ENCODE assay signal across 21 mouse cellular contexts in genomic region chr17:51631574-51631973, GRCm38 (mm10).
DNase-seq lines count a peak whose midpoint lies in the region; ATAC-seq lines count a peak whose summit lies in the region.
"Had no signal": no experiment of that assay in that cellular context is flagged by ENCODE, and none has a peak within 500 bp of the region (broad histone marks: within the 10 kb centered on the region; RNA-seq: fewer than 3 reads in every experiment).

No protein-coding gene starts in this region.

- no peak overlapping the region for H3K4me2 ChIP-seq in kidney, embryonic 16.5 days (replicated peaks; ENCODE audit: low read depth, low read length)
- no peak overlapping the region for H3K4me2 ChIP-seq in midbrain, embryonic 14.5 days (ENCODE audit: low read length)
- H3K4me2 ChIP-seq in midbrain, embryonic 16.5 days (ENCODE audit: low read length) = no peak overlapping the region
- H3K4me2 ChIP-seq in neural tube, embryonic 15.5 days = no peak overlapping the region
- H3K4me2 ChIP-seq in forebrain, embryonic 15.5 days (replicated peaks) = no peak overlapping the region
- H3K4me2 ChIP-seq: forebrain, embryonic 13.5 days; heart, embryonic 12.5 days had no signal

- WGBS in kidney, embryonic 16.5 days = 29% methylated on average over 2 of the region's 2 CpGs
- 61% methylated on average over 2 of the region's 2 CpGs for WGBS in midbrain, embryonic 14.5 days
- 56% methylated on average over 2 of the region's 2 CpGs for WGBS in midbrain, embryonic 16.5 days
- WGBS in neural tube, embryonic 15.5 days = 21% methylated on average over 2 of the region's 2 CpGs
- WGBS in forebrain, embryonic 15.5 days = 59% methylated on average over 2 of the region's 2 CpGs

- no peak overlapping the region for H3K4me3 ChIP-seq in kidney, embryonic 16.5 days (ENCODE audit: low read length)
- no peak overlapping the region for H3K4me3 ChIP-seq in midbrain, embryonic 14.5 days (replicated peaks; ENCODE audit: low read depth, low read length)
- no peak overlapping the region for H3K4me3 ChIP-seq in midbrain, embryonic 16.5 days (ENCODE audit: low read depth, low read length)
- no peak overlapping the region for H3K4me3 ChIP-seq in neural tube, embryonic 15.5 days (replicated peaks)
- H3K4me3 ChIP-seq in forebrain, embryonic 15.5 days = no peak overlapping the region
- H3K4me3 ChIP-seq: embryonic facial prominence, embryonic 10.5 days; forebrain, embryonic 13.5 days; gastrocnemius, adult 2 months; heart, embryonic 12.5 days; hindbrain, embryonic 10.5 days had no signal

- no peak overlapping the region for H3K9ac ChIP-seq in kidney, embryonic 16.5 days (replicated peaks; ENCODE audit: low read length)
- no peak overlapping the region for H3K9ac ChIP-seq in midbrain, embryonic 14.5 days (replicated peaks; ENCODE audit: low read length)
- no peak overlapping the region for H3K9ac ChIP-seq in midbrain, embryonic 16.5 days (ENCODE audit: low read depth, low read length)
- H3K9ac ChIP-seq in neural tube, embryonic 15.5 days (replicated peaks) = no peak overlapping the region
- no peak overlapping the region for H3K9ac ChIP-seq in forebrain, embryonic 15.5 days (replicated peaks)
- H3K9ac ChIP-seq: forebrain, embryonic 13.5 days; heart, embryonic 12.5 days had no signal

- H3K27me3 ChIP-seq in kidney, embryonic 16.5 days (ENCODE audit: insufficient read depth, low read length) = no peaks in the 10 kb centered on the region
- no peaks in the 10 kb centered on the region for H3K27me3 ChIP-seq in midbrain, embryonic 14.5 days (ENCODE audit: control insufficient read depth, insufficient read depth, low read length)
- no peaks in the 10 kb centered on the region for H3K27me3 ChIP-seq in midbrain, embryonic 16.5 days (ENCODE audit: control insufficient read depth, insufficient read depth, low read depth, low read length)
- H3K27me3 ChIP-seq in neural tube, embryonic 15.5 days (replicated peaks) = no peaks in the 10 kb centered on the region
- no peaks in the 10 kb centered on the region for H3K27me3 ChIP-seq in forebrain, embryonic 15.5 days
- H3K27me3 ChIP-seq: forebrain, embryonic 13.5 days; heart, embryonic 12.5 days had no signal

- no peak overlapping the region for H3K27ac ChIP-seq in kidney, embryonic 16.5 days (ENCODE audit: low read length)
- H3K27ac ChIP-seq in midbrain, embryonic 14.5 days (replicated peaks; ENCODE audit: low read depth, low read length) = no peak overlapping the region
- H3K27ac ChIP-seq in midbrain, embryonic 16.5 days (ENCODE audit: low read length) = no peak overlapping the region
- no peak overlapping the region for H3K27ac ChIP-seq in neural tube, embryonic 15.5 days (replicated peaks)
- H3K27ac ChIP-seq in forebrain, embryonic 15.5 days (replicated peaks) = no peak overlapping the region
- H3K27ac ChIP-seq: embryonic facial prominence, embryonic 10.5 days; forebrain, embryonic 13.5 days; gastrocnemius, adult 2 months; hindbrain, embryonic 10.5 days had no signal

- H3K4me1 ChIP-seq in kidney, embryonic 16.5 days (ENCODE audit: insufficient read depth, low read length) = no peaks in the 10 kb centered on the region
- H3K4me1 ChIP-seq in midbrain, embryonic 14.5 days (ENCODE audit: control insufficient read depth, insufficient read depth, low read length) = no peaks in the 10 kb centered on the region
- H3K4me1 ChIP-seq in midbrain, embryonic 16.5 days (ENCODE audit: control insufficient read depth, insufficient read depth, low read length) = no peaks in the 10 kb centered on the region
- peaks cover 4% of the 10 kb centered on the region; the same call in 1 of the 2 replicates for H3K4me1 ChIP-seq in neural tube, embryonic 15.5 days
- H3K4me1 ChIP-seq in forebrain, embryonic 15.5 days = no peaks in the 10 kb centered on the region
- H3K4me1 ChIP-seq: embryonic facial prominence, embryonic 10.5 days; forebrain, embryonic 13.5 days; heart, embryonic 12.5 days; hindbrain, embryonic 10.5 days had no signal

- H3K36me3 ChIP-seq in kidney, embryonic 16.5 days (ENCODE audit: insufficient read depth, low read length) = no peaks in the 10 kb centered on the region
- H3K36me3 ChIP-seq in midbrain, embryonic 14.5 days (ENCODE audit: control insufficient read depth, insufficient read depth, low read length) = no peaks in the 10 kb centered on the region
- H3K36me3 ChIP-seq in midbrain, embryonic 16.5 days (ENCODE audit: control insufficient read depth, insufficient read depth, low read length) = no peaks in the 10 kb centered on the region
- H3K36me3 ChIP-seq in neural tube, embryonic 15.5 days = no peaks in the 10 kb centered on the region
- no peaks in the 10 kb centered on the region for H3K36me3 ChIP-seq in forebrain, embryonic 15.5 days
- H3K36me3 ChIP-seq: embryonic facial prominence, embryonic 10.5 days; G1E; heart, embryonic 12.5 days; hindbrain, embryonic 10.5 days had no signal

- peak; percentile 36; the same call in 1 of the 2 replicates for ATAC-seq in kidney, embryonic 16.5 days (ENCODE audit: low FRiP score, low TSS enrichment)
- ATAC-seq in midbrain, embryonic 14.5 days (ENCODE audit: low FRiP score, low TSS enrichment) = no peak
- no peak; the same call in 1 of the 2 replicates for ATAC-seq in midbrain, embryonic 16.5 days
- ATAC-seq in neural tube, embryonic 15.5 days (ENCODE audit: low FRiP score) = 0 out of 2 replicates have a peak, but pooled peaks have one; percentile 36
- ATAC-seq in forebrain, embryonic 15.5 days (replicated peaks) = no peak
- ATAC-seq: CD4-positive, CD25-positive, alpha-beta regulatory T cell, adult 4 months; forebrain, embryonic 13.5 days had no signal

- DNase-seq in embryo, embryonic 10.5 days (ENCODE audit: low spot score) = peak; percentile 5
- no peak for DNase-seq in embryo, embryonic 10 days (ENCODE audit: low spot score)
- DNase-seq in kidney, postnatal 4 days = no peak
- DNase-seq in midbrain, embryonic 14.5 days = peak; percentile 6
- DNase-seq: adrenal gland, postnatal 10 days; B cell, adult 2 months; cerebellum, adult 11 months; cerebellum, adult 9-10 months; cerebellum, postnatal 25 days; gastrocnemius, adult 2 months; gastrocnemius, postnatal 25 days had no signal

- H3K9me3 ChIP-seq in kidney, embryonic 16.5 days (ENCODE audit: low read length) = no peaks in the 10 kb centered on the region
- no peaks in the 10 kb centered on the region for H3K9me3 ChIP-seq in midbrain, embryonic 14.5 days (ENCODE audit: control insufficient read depth, low read length)
- H3K9me3 ChIP-seq in midbrain, embryonic 16.5 days (replicated peaks; ENCODE audit: control insufficient read depth, low read length, poor library complexity, severe bottlenecking) = no peaks in the 10 kb centered on the region
- no peaks in the 10 kb centered on the region for H3K9me3 ChIP-seq in neural tube, embryonic 15.5 days (replicated peaks)
- H3K9me3 ChIP-seq in forebrain, embryonic 15.5 days = no peaks in the 10 kb centered on the region
- H3K9me3 ChIP-seq: embryonic facial prominence, embryonic 10.5 days; forebrain, embryonic 13.5 days; heart, embryonic 12.5 days; hindbrain, embryonic 10.5 days had no signal

Comparison
In these comparisons a context has a peak if more than half of its experiments do, and no peak if none do; other contexts are left out.
1. DNase-seq: peak in embryo, embryonic 10.5 days (single experiment) and midbrain, embryonic 14.5 days (single experiment); none in embryo, embryonic 10 days (single experiment) and kidney, postnatal 4 days (0 of 2).
2. ATAC-seq: peak in kidney, embryonic 16.5 days (single experiment) and neural tube, embryonic 15.5 days (single experiment); none in midbrain, embryonic 14.5 days (single experiment), midbrain, embryonic 16.5 days (single experiment) and forebrain, embryonic 15.5 days (single experiment).